Mouse (Mus musculus) adrenal gland, postnatal 4 days (tissue): ENCODE measurements around the gene Fbxo27. TPM values are rescaled to one million over a fixed set of nuclear protein-coding genes. Genes with fewer than 3 reads are reported as not detected.

ENCODE experiments used
- DNase-seq, 2 experiments: peaks; one replicate each; pipeline ENCODE4 v3.0.0; 2021 to 2022; ENCODE audit warnings: low spot score in 2 of 2, mixed read lengths in 2 of 2
- total RNA-seq, 2 experiments: library from RNA; stranded (reverse); gene quantifications; 2 replicates each; pipeline ENCODE4 v1.2.3; 2021

Fbxo27 gene
- total RNA-seq, 2 experiments from 2014 or later, result 2.8 to 4.6 TPM

GRCm38 (mm10) chr7:28741709-28742438 is 49.2 kb downstream of the Fbxo27 start, which contains the start of the genes Mrps12 and Sars2:
Gene Mrps12 (minus strand): TSS chr7:28741820.
Gene Sars2 (plus strand): TSS chr7:28741992.
- DNase-seq, result peak; percentile 84 to 86

Other genes starting within 250 kb of the Fbxo27 start
- gene Lrfn1, start 240.9 kb upstream of the Fbxo27 start, total RNA-seq, result 10 to 100 TPM; 19.1 to 19.6 TPM
- not detected for gene Ifnl2, start 182.4 kb upstream of the Fbxo27 start, total RNA-seq
- gene Ifnl3, start 170.0 kb upstream of the Fbxo27 start, total RNA-seq, result not detected
- gene Sycn, start 152.0 kb upstream of the Fbxo27 start, total RNA-seq, result 100 to 1,000 TPM in 1 of 2 experiments, not detected in 1; 117 TPM
- gene Nccrp1, start 145.6 kb upstream of the Fbxo27 start, total RNA-seq, result not detected
- 10 to 100 TPM; 56.0 to 59.0 TPM for gene Samd4b, start 94.7 kb upstream of the Fbxo27 start, total RNA-seq
- gene Pak4, start 94.7 kb upstream of the Fbxo27 start, total RNA-seq, result 10 to 100 TPM; 32.0 to 36.6 TPM
- not detected for gene Acp7, start 61.5 kb upstream of the Fbxo27 start, total RNA-seq
- gene Fbxo17, start 24.0 kb downstream of the Fbxo27 start, total RNA-seq, result 10 to 100 TPM; 10.1 to 10.6 TPM
- 10 to 100 TPM; 59.7 to 63.5 TPM for gene Mrps12, start 49.0 kb downstream of the Fbxo27 start, total RNA-seq
- gene Sars2, start 49.1 kb downstream of the Fbxo27 start, total RNA-seq, result 10 to 100 TPM; 25.0 to 27.0 TPM
- gene Ccer2, start 63.3 kb downstream of the Fbxo27 start, total RNA-seq, result not detected
- 10 to 100 TPM; 62.8 to 66.2 TPM for gene Sirt2, start 73.9 kb downstream of the Fbxo27 start, total RNA-seq
- 10 to 100 TPM; 24.6 to 27.3 TPM for gene Nfkbib, start 74.7 kb downstream of the Fbxo27 start, total RNA-seq
- 1 to 10 TPM; 2.2 to 4.2 TPM for gene Rinl, start 96.1 kb downstream of the Fbxo27 start, total RNA-seq
- gene Hnrnpl, start 115.7 kb downstream of the Fbxo27 start, total RNA-seq, result 100 to 1,000 TPM; 722 to 725 TPM
- gene Ech1, start 132.4 kb downstream of the Fbxo27 start, total RNA-seq, result 100 to 1,000 TPM; 327 to 392 TPM
- gene Lgals4, start 141.0 kb downstream of the Fbxo27 start, total RNA-seq, result 10 to 100 TPM; 29.2 to 33.2 TPM
- gene Lgals7, start 171.0 kb downstream of the Fbxo27 start, total RNA-seq, result 1 to 10 TPM; 3.9 TPM
- under 1 TPM; 0.11 to 0.17 TPM for gene Capn12, start 188.6 kb downstream of the Fbxo27 start, total RNA-seq